Mouse (Mus musculus) midbrain, embryonic 16.5 days (tissue): ENCODE results near the gene Plekhg1. TPM values are rescaled to one million over a fixed set of nuclear protein-coding genes. Genes with fewer than 3 reads are reported as not detected.

Source experiments
- ATAC-seq: fragments of 200-750 bp; cut with Nextera tagmentation; 2 replicates; pipeline ENCODE4 v1.8.0; 2017; ENCODE audit warnings: moderate TSS enrichment
- H3K27ac ChIP-seq: fragments of 300-500 bp; sonication (generic); 2 replicates; pipeline ENCODE4 v1.5.1; 2014; ENCODE audit warnings: mild to moderate bottlenecking, low read length, mixed read lengths
- H3K27me3 ChIP-seq: fragments of 300-500 bp; sonication (generic); 2 replicates; pipeline ENCODE4 v1.6.1; 2014; ENCODE audit warnings: low read depth, low read length, mixed read lengths; ENCODE audit not compliant: control insufficient read depth, insufficient read depth
- H3K36me3 ChIP-seq: fragments of 300-500 bp; sonication (generic); 2 replicates; pipeline ENCODE4 v1.6.1; 2014; ENCODE audit warnings: mild to moderate bottlenecking, low read length, moderate library complexity, mixed read lengths; ENCODE audit not compliant: control insufficient read depth, insufficient read depth
- H3K4me1 ChIP-seq: fragments of 300-500 bp; sonication (generic); 2 replicates; pipeline ENCODE4 v1.6.1; 2014; ENCODE audit warnings: mild to moderate bottlenecking, low read length, mixed read lengths; ENCODE audit not compliant: control insufficient read depth, insufficient read depth
- H3K4me2 ChIP-seq: fragments of 300-500 bp; sonication (generic); 2 replicates; pipeline ENCODE4 v1.6.1; 2014; ENCODE audit warnings: mild to moderate bottlenecking, low read length, mixed read lengths
- H3K4me3 ChIP-seq: fragments of 300-500 bp; sonication (generic); 2 replicates; pipeline ENCODE4 v1.5.1; 2014; ENCODE audit warnings: low read depth, mild to moderate bottlenecking, low read length, moderate library complexity, mixed read lengths
- H3K9ac ChIP-seq: fragments of 300-500 bp; sonication (generic); 2 replicates; pipeline ENCODE4 v1.6.1; 2014; ENCODE audit warnings: low read depth, low read length, mixed read lengths
- H3K9me3 ChIP-seq: fragments of 300-500 bp; sonication (generic); replicated peaks from 2 replicates; pipeline ENCODE4 v1.6.1; 2014; ENCODE audit warnings: mild to moderate bottlenecking, low read length, mixed read lengths; ENCODE audit not compliant: control insufficient read depth, poor library complexity, severe bottlenecking
- WGBS: fragments of 180-500 bp; shearing (Covaris S2); extraction: QIAGEN DNeasy Blood & Tissue Kit; methylation state at CpG from one replicate; pipeline ENCODE4 v1.1.7; 2014; 5-methylcytosine and 5-hydroxymethylcytosine counted together
- polyA plus RNA-seq: library from polyadenylated mRNA; unstranded; fragments of >200 nt; fragmentation: Nextera tagmentation; extraction: Ambion mirVana; gene quantifications from 2 replicates; pipeline ENCODE4 v1.2.1, GENCODE M21; 2015

Gene Plekhg1
- polyA plus RNA-seq, 1 experiment from 2014 or later, result 7.8 TPM

- Histone ChIP-seq H3K4me3 (no peak overlapping the region), H3K27me3 (no peaks in the 10 kb centered on the region), H3K9ac (no peak overlapping the region), H3K27ac (no peak overlapping the region), H3K36me3 (no peaks in the 10 kb centered on the region), H3K4me2 (no peak overlapping the region), H3K9me3 (no peaks in the 10 kb centered on the region), H3K4me1 (no peaks in the 10 kb centered on the region)
- no peak for ATAC-seq
- WGBS, result 54% methylated on average over 3 of the region's 3 CpGs
Measured at GRCm38 (mm10) chr10:3805334-3805733, 65.2 kb downstream of the Plekhg1 start.

GRCm38 (mm10) chr10:3807980-3808379 is 67.8 kb downstream of the Plekhg1 start:
- no peak overlapping the region for H3K4me2 ChIP-seq
- 93% methylated on average over 3 of the region's 3 CpGs for WGBS
- H3K27ac ChIP-seq, result no peak overlapping the region
- no peaks in the 10 kb centered on the region for H3K9me3 ChIP-seq
- no peaks in the 10 kb centered on the region for H3K36me3 ChIP-seq
- ATAC-seq, result no peak
- H3K4me1 ChIP-seq, result no peaks in the 10 kb centered on the region
- H3K9ac ChIP-seq, result no peak overlapping the region
- no peak overlapping the region for H3K4me3 ChIP-seq
- no peaks in the 10 kb centered on the region for H3K27me3 ChIP-seq

GRCm38 (mm10) chr10:3810476-3811273 is 70.5 kb downstream of the Plekhg1 start:
- Histone ChIP-seq H3K9ac (no peak overlapping the region), H3K36me3 (no peaks in the 10 kb centered on the region), H3K4me1 (no peaks in the 10 kb centered on the region), H3K27ac (no peak overlapping the region), H3K27me3 (no peaks in the 10 kb centered on the region), H3K4me3 (no peak overlapping the region), H3K9me3 (no peaks in the 10 kb centered on the region), H3K4me2 (no peak overlapping the region)
- 69% methylated on average over 10 of the region's 10 CpGs for WGBS
- ATAC-seq, result no peak

- 0 out of 2 replicates have a peak, but pooled peaks cover 3% of the 10 kb centered on the region for H3K4me1 ChIP-seq
- no peak overlapping the region for H3K4me3 ChIP-seq
- no peaks in the 10 kb centered on the region for H3K27me3 ChIP-seq
- ATAC-seq, result peak; percentile 76; the same call in 1 of the 2 replicates
- H3K27ac ChIP-seq, result no peak overlapping the region
- no peaks in the 10 kb centered on the region for H3K36me3 ChIP-seq
- H3K4me2 ChIP-seq, result no peak overlapping the region
- H3K9ac ChIP-seq, result no peak overlapping the region
- WGBS, result 41% methylated on average over 5 of the region's 5 CpGs
- H3K9me3 ChIP-seq, result no peaks in the 10 kb centered on the region
Measured at GRCm38 (mm10) chr10:3818940-3819701, 79.0 kb downstream of the Plekhg1 start.

GRCm38 (mm10) chr10:3823826-3824225 is 83.7 kb downstream of the Plekhg1 start:
- Histone ChIP-seq H3K4me2 (no peak overlapping the region), H3K36me3 (no peaks in the 10 kb centered on the region)
- 65% methylated on average over 6 of the region's 6 CpGs for WGBS

GRCm38 (mm10) chr10:3826043-3826442 is 85.9 kb downstream of the Plekhg1 start:
- no peaks in the 10 kb centered on the region for H3K4me1 ChIP-seq
- H3K9ac ChIP-seq, result no peak overlapping the region
- no peak overlapping the region for H3K27ac ChIP-seq
- H3K4me3 ChIP-seq, result no peak overlapping the region
- H3K9me3 ChIP-seq, result no peaks in the 10 kb centered on the region
- H3K4me2 ChIP-seq, result no peak overlapping the region
- no peaks in the 10 kb centered on the region for H3K27me3 ChIP-seq
- WGBS, result 86% methylated on average over 6 of the region's 6 CpGs
- ATAC-seq, result no peak
- no peaks in the 10 kb centered on the region for H3K36me3 ChIP-seq

More at GRCm38 (mm10) chr10:3823826-3824225, 83.7 kb downstream of the Plekhg1 start:
- no peak for ATAC-seq
- no peak overlapping the region for H3K9ac ChIP-seq
- no peaks in the 10 kb centered on the region for H3K27me3 ChIP-seq
- no peak overlapping the region for H3K4me3 ChIP-seq
- 0 out of 2 replicates have a peak, but pooled peaks cover 3% of the 10 kb centered on the region for H3K4me1 ChIP-seq
- no peak overlapping the region for H3K27ac ChIP-seq
- H3K9me3 ChIP-seq, result no peaks in the 10 kb centered on the region

GRCm38 (mm10) chr10:3827368-3827767 is 87.2 kb downstream of the Plekhg1 start:
- Histone ChIP-seq H3K4me2 (no peak overlapping the region), H3K9ac (no peak overlapping the region), H3K27me3 (no peaks in the 10 kb centered on the region), H3K4me1 (no peaks in the 10 kb centered on the region), H3K9me3 (no peaks in the 10 kb centered on the region), H3K4me3 (no peak overlapping the region), H3K36me3 (no peaks in the 10 kb centered on the region), H3K27ac (no peak overlapping the region)
- no peak for ATAC-seq
- WGBS, result 32% methylated on average over 1 of the region's 1 CpGs

- H3K27ac ChIP-seq, result no peak overlapping the region
- no peaks in the 10 kb centered on the region for H3K27me3 ChIP-seq
- no peak for ATAC-seq
- no peak overlapping the region for H3K9ac ChIP-seq
- no peaks in the 10 kb centered on the region for H3K36me3 ChIP-seq
- WGBS, result 51% methylated on average over 5 of the region's 5 CpGs
- H3K4me3 ChIP-seq, result no peak overlapping the region
- H3K9me3 ChIP-seq, result no peaks in the 10 kb centered on the region
- H3K4me2 ChIP-seq, result no peak overlapping the region
- H3K4me1 ChIP-seq, result no peaks in the 10 kb centered on the region
Measured at GRCm38 (mm10) chr10:3829472-3829871, 89.3 kb downstream of the Plekhg1 start.

GRCm38 (mm10) chr10:3830618-3831017 is 90.5 kb downstream of the Plekhg1 start:
- WGBS, result 95% methylated on average over 1 of the region's 1 CpGs
- ATAC-seq, result no peak
- no peak overlapping the region for H3K4me2 ChIP-seq
- no peaks in the 10 kb centered on the region for H3K4me1 ChIP-seq
- no peaks in the 10 kb centered on the region for H3K27me3 ChIP-seq
- H3K9ac ChIP-seq, result no peak overlapping the region
- H3K4me3 ChIP-seq, result no peak overlapping the region
- H3K9me3 ChIP-seq, result no peaks in the 10 kb centered on the region
- no peak overlapping the region for H3K27ac ChIP-seq
- H3K36me3 ChIP-seq, result no peaks in the 10 kb centered on the region
